Mouse (Mus musculus) neural tube, embryonic 12.5 days (tissue): ENCODE results near the gene Pcdh15. TPM values are rescaled to one million over a fixed set of nuclear protein-coding genes. Genes with fewer than 3 reads are reported as not detected.

Experiments used
- ATAC-seq: fragments of 200-750 bp; cut with Nextera tagmentation; 2 replicates; pipeline ENCODE4 v1.8.0; 2017; ENCODE audit warnings: low read depth, mild to moderate bottlenecking, moderate TSS enrichment, moderate library complexity; ENCODE audit not compliant: low FRiP score
- H3K27ac ChIP-seq: fragments of 300-500 bp; sonication (generic); 2 replicates; pipeline ENCODE4 v1.5.1; 2016
- H3K27me3 ChIP-seq: fragments of 300-500 bp; sonication (generic); replicated peaks from 2 replicates; pipeline ENCODE4 v1.6.1; 2016; ENCODE audit warnings: mild to moderate bottlenecking
- H3K36me3 ChIP-seq: fragments of 300-500 bp; sonication (generic); 2 replicates; pipeline ENCODE4 v1.6.1; 2016; ENCODE audit warnings: mild to moderate bottlenecking
- H3K4me1 ChIP-seq: fragments of 300-500 bp; sonication (generic); 2 replicates; pipeline ENCODE4 v1.6.1; 2016
- H3K4me2 ChIP-seq: fragments of 300-500 bp; sonication (generic); replicated peaks from 2 replicates; pipeline ENCODE4 v1.6.1; 2016; ENCODE audit warnings: mild to moderate bottlenecking
- H3K4me3 ChIP-seq: fragments of 300-500 bp; sonication (generic); 2 replicates; pipeline ENCODE4 v1.5.1; 2016
- H3K9ac ChIP-seq: fragments of 300-500 bp; sonication (generic); 2 replicates; pipeline ENCODE4 v1.6.1; 2016; ENCODE audit warnings: mild to moderate bottlenecking
- H3K9me3 ChIP-seq: fragments of 300-500 bp; sonication (generic); 2 replicates; pipeline ENCODE4 v1.6.1; 2016; ENCODE audit warnings: mild to moderate bottlenecking
- WGBS: fragments of 180-500 bp; shearing (Covaris S2); methylation state at CpG from one replicate; pipeline ENCODE4 v1.1.7; 2016; 5-methylcytosine and 5-hydroxymethylcytosine counted together
- polyA plus RNA-seq: library from polyadenylated mRNA; unstranded; fragments of >200 nt; fragmentation: Nextera tagmentation; extraction: Ambion mirVana; gene quantifications from 2 replicates; pipeline ENCODE4 v1.2.1, GENCODE M21; 2016

Pcdh15 gene
- polyA plus RNA-seq, 1 experiment from 2014 or later, result 7.1 TPM

GRCm38 (mm10) chr10:74387538-74388499 is 1288.7 kb downstream of the Pcdh15 start:
- Histone ChIP-seq H3K4me1 (no peaks in the 10 kb centered on the region), H3K4me2 (no peak overlapping the region), H3K9me3 (no peaks in the 10 kb centered on the region), H3K36me3 (no peaks in the 10 kb centered on the region), H3K27ac (no peak overlapping the region), H3K4me3 (no peak overlapping the region), H3K27me3 (no peaks in the 10 kb centered on the region), H3K9ac (no peak overlapping the region)
- 64% methylated on average over 10 of the region's 10 CpGs for WGBS
- ATAC-seq, result peak; percentile 86

GRCm38 (mm10) chr10:74403111-74403510 is 1304.0 kb downstream of the Pcdh15 start:
- ATAC-seq, result no peak
- Histone ChIP-seq H3K4me3 (no peak overlapping the region), H3K27ac (no peak overlapping the region), H3K9ac (no peak overlapping the region), H3K36me3 (no peaks in the 10 kb centered on the region), H3K4me2 (no peak overlapping the region), H3K9me3 (no peaks in the 10 kb centered on the region), H3K4me1 (no peaks in the 10 kb centered on the region), H3K27me3 (no peaks in the 10 kb centered on the region)
- WGBS, result 88% methylated on average over 8 of the region's 8 CpGs

- no peaks in the 10 kb centered on the region for H3K36me3 ChIP-seq
- no peaks in the 10 kb centered on the region for H3K27me3 ChIP-seq
- H3K4me1 ChIP-seq, result no peaks in the 10 kb centered on the region
- no peaks in the 10 kb centered on the region for H3K9me3 ChIP-seq
- ATAC-seq, result no peak
- H3K4me3 ChIP-seq, result no peak overlapping the region
- WGBS, result 50% methylated on average over 3 of the region's 3 CpGs
- no peak overlapping the region for H3K9ac ChIP-seq
- no peak overlapping the region for H3K27ac ChIP-seq
- H3K4me2 ChIP-seq, result no peak overlapping the region
Measured at GRCm38 (mm10) chr10:74414021-74414420, 1314.9 kb downstream of the Pcdh15 start.

- H3K4me3 ChIP-seq, result no peak overlapping the region
- H3K27me3 ChIP-seq, result no peaks in the 10 kb centered on the region
- no peak for ATAC-seq
- 52% methylated on average over 1 of the region's 1 CpGs for WGBS
- no peaks in the 10 kb centered on the region for H3K9me3 ChIP-seq
- no peak overlapping the region for H3K9ac ChIP-seq
- no peak overlapping the region for H3K27ac ChIP-seq
- H3K4me2 ChIP-seq, result no peak overlapping the region
- H3K4me1 ChIP-seq, result no peaks in the 10 kb centered on the region
- no peaks in the 10 kb centered on the region for H3K36me3 ChIP-seq
Measured at GRCm38 (mm10) chr10:74414945-74415344, 1315.8 kb downstream of the Pcdh15 start.

- Histone ChIP-seq H3K27me3 (no peaks in the 10 kb centered on the region), H3K4me2 (no peak overlapping the region), H3K27ac (no peak overlapping the region), H3K4me3 (no peak overlapping the region), H3K36me3 (no peaks in the 10 kb centered on the region), H3K4me1 (no peaks in the 10 kb centered on the region), H3K9ac (no peak overlapping the region), H3K9me3 (no peaks in the 10 kb centered on the region)
- 49% methylated on average over 4 of the region's 4 CpGs for WGBS
- no peak for ATAC-seq
Measured at GRCm38 (mm10) chr10:74415359-74415758, 1316.2 kb downstream of the Pcdh15 start.

- 64% methylated on average over 10 of the region's 10 CpGs for WGBS
- no peak overlapping the region for H3K9ac ChIP-seq
- ATAC-seq, result 0 out of 2 replicates have a peak, but pooled peaks have one; percentile 21
Measured at GRCm38 (mm10) chr10:74415949-74416348, 1316.8 kb downstream of the Pcdh15 start.

GRCm38 (mm10) chr10:74450069-74450468 is 1350.9 kb downstream of the Pcdh15 start:
- H3K27me3 ChIP-seq, result no peaks in the 10 kb centered on the region
- H3K4me1 ChIP-seq, result no peaks in the 10 kb centered on the region
- no peaks in the 10 kb centered on the region for H3K36me3 ChIP-seq
- H3K4me2 ChIP-seq, result no peak overlapping the region
- H3K9me3 ChIP-seq, result no peaks in the 10 kb centered on the region
- H3K27ac ChIP-seq, result no peak overlapping the region
- 69% methylated on average over 11 of the region's 11 CpGs for WGBS
- no peak overlapping the region for H3K4me3 ChIP-seq
- peak; percentile 65 for ATAC-seq
- H3K9ac ChIP-seq, result no peak overlapping the region

More at GRCm38 (mm10) chr10:74415949-74416348, 1316.8 kb downstream of the Pcdh15 start:
- Histone ChIP-seq H3K36me3 (no peaks in the 10 kb centered on the region), H3K27ac (no peak overlapping the region), H3K9me3 (no peaks in the 10 kb centered on the region), H3K4me3 (no peak overlapping the region), H3K4me1 (no peaks in the 10 kb centered on the region), H3K4me2 (no peak overlapping the region), H3K27me3 (no peaks in the 10 kb centered on the region)

GRCm38 (mm10) chr10:74463972-74464371 is 1364.8 kb downstream of the Pcdh15 start:
- H3K27me3 ChIP-seq, result no peaks in the 10 kb centered on the region
- H3K4me3 ChIP-seq, result no peak overlapping the region
- no peaks in the 10 kb centered on the region for H3K4me1 ChIP-seq
- ATAC-seq, result no peak
- no peak overlapping the region for H3K27ac ChIP-seq
- no peak overlapping the region for H3K4me2 ChIP-seq
- H3K36me3 ChIP-seq, result no peaks in the 10 kb centered on the region
- 26% methylated on average over 2 of the region's 2 CpGs for WGBS
- H3K9ac ChIP-seq, result no peak overlapping the region
- H3K9me3 ChIP-seq, result no peaks in the 10 kb centered on the region

- ATAC-seq, result no peak
Measured at GRCm38 (mm10) chr10:74480779-74481178, 1381.6 kb downstream of the Pcdh15 start.

GRCm38 (mm10) chr10:74512315-74512714 is 1413.2 kb downstream of the Pcdh15 start:
- Histone ChIP-seq H3K36me3 (no peaks in the 10 kb centered on the region), H3K27me3 (no peaks in the 10 kb centered on the region), H3K9me3 (no peaks in the 10 kb centered on the region), H3K4me2 (no peak overlapping the region), H3K27ac (no peak overlapping the region), H3K4me1 (no peaks in the 10 kb centered on the region), H3K9ac (no peak overlapping the region), H3K4me3 (no peak overlapping the region)
- no peak for ATAC-seq
- WGBS, result 76% methylated on average over 3 of the region's 3 CpGs

More at GRCm38 (mm10) chr10:74480779-74481178, 1381.6 kb downstream of the Pcdh15 start:
- no peaks in the 10 kb centered on the region for H3K36me3 ChIP-seq
- no peak overlapping the region for H3K4me3 ChIP-seq
- H3K27ac ChIP-seq, result no peak overlapping the region
- no peaks in the 10 kb centered on the region for H3K9me3 ChIP-seq
- no peak overlapping the region for H3K9ac ChIP-seq
- no peaks in the 10 kb centered on the region for H3K4me1 ChIP-seq
- no peaks in the 10 kb centered on the region for H3K27me3 ChIP-seq
- no peak overlapping the region for H3K4me2 ChIP-seq
- WGBS, result 81% methylated on average over 3 of the region's 3 CpGs

GRCm38 (mm10) chr10:74513743-74514142 is 1414.6 kb downstream of the Pcdh15 start:
- H3K27me3 ChIP-seq, result no peaks in the 10 kb centered on the region
- no peak overlapping the region for H3K4me3 ChIP-seq
- no peak for ATAC-seq
- H3K27ac ChIP-seq, result no peak overlapping the region
- no peaks in the 10 kb centered on the region for H3K4me1 ChIP-seq
- no peaks in the 10 kb centered on the region for H3K36me3 ChIP-seq
- no peak overlapping the region for H3K4me2 ChIP-seq
- H3K9ac ChIP-seq, result no peak overlapping the region
- no peaks in the 10 kb centered on the region for H3K9me3 ChIP-seq

- 86% methylated on average over 2 of the region's 2 CpGs for WGBS
- Histone ChIP-seq H3K4me2 (no peak overlapping the region), H3K36me3 (no peaks in the 10 kb centered on the region), H3K4me1 (no peaks in the 10 kb centered on the region), H3K27me3 (no peaks in the 10 kb centered on the region), H3K27ac (no peak overlapping the region), H3K4me3 (no peak overlapping the region), H3K9me3 (no peaks in the 10 kb centered on the region), H3K9ac (no peak overlapping the region)
- ATAC-seq, result no peak
Measured at GRCm38 (mm10) chr10:74538371-74538770, 1439.2 kb downstream of the Pcdh15 start.

- H3K4me3 ChIP-seq, result no peak overlapping the region
- H3K36me3 ChIP-seq, result no peaks in the 10 kb centered on the region
- WGBS, result 53% methylated on average over 2 of the region's 2 CpGs
- H3K9ac ChIP-seq, result no peak overlapping the region
- ATAC-seq, result no peak
- H3K27ac ChIP-seq, result no peak overlapping the region
- H3K27me3 ChIP-seq, result no peaks in the 10 kb centered on the region
- no peaks in the 10 kb centered on the region for H3K9me3 ChIP-seq
- no peak overlapping the region for H3K4me2 ChIP-seq
- H3K4me1 ChIP-seq, result no peaks in the 10 kb centered on the region
Measured at GRCm38 (mm10) chr10:74555326-74555725, 1456.2 kb downstream of the Pcdh15 start.
